8 mouse cellular contexts compared by ENCODE assay signal in the genomic region with DNA sequence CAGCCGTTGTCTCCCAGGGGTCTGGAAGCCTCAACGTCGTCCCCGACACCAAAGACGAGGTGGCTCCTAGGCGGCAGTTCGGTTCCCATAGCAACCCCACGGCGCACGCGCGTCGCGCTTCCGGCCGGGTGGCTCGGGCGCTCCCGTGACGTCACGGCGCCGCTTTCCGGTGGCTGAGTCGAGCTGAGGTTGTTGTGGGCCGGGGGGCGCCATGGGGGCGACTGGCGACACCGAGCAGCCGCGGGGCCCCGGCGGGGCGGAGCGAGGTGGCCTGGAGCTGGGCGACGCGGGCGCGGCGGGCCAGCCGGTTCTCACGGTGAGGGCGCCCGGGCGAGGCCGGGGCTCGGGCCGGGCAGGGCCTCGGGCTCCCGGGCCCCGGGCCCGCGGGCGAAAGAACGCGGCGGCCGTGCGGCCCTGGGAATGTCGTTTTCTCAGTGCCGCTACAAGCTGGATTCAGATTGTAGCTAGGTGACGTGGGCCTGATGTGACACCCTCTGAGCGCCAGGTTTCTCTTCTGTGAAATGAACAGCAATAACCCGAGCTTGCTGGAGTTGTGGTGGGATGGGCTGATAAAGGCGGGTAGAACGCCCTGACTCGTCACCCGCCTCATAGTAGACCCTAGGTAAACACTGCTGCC. TPM values are rescaled to one million over a fixed set of nuclear protein-coding genes. Genes with fewer than 3 reads are reported as not detected.
A peak's percentile ranks its signal among the peaks of the same experiment; 100 is the strongest.
DNase-seq lines count a peak whose midpoint lies in the region; ATAC-seq and TF ChIP-seq lines count a peak whose summit lies in the region.

Gene Wfdc3, minus strand, starts transcription at position 89 of the 637 bp plus-strand sequence.
Gene Dnttip1, plus strand, starts transcription at position 141 of the 637 bp plus-strand sequence.

- peak within 1 kb of the TSS; percentile 93 for H3K4me2 ChIP-seq in heart, embryonic 12.5 days
- H3K4me2 ChIP-seq in kidney, embryonic 16.5 days (replicated peaks; ENCODE audit: low read depth, low read length): peak within 1 kb of the TSS; percentile 91

- peak within 1 kb of the TSS; percentile 91 for H3K4me3 ChIP-seq in erythroblast, embryonic 14.5 days (replicated peaks)
- H3K4me3 ChIP-seq in heart, embryonic 12.5 days: peak within 1 kb of the TSS; percentile 97
- peak within 1 kb of the TSS; percentile 91 for H3K4me3 ChIP-seq in kidney, embryonic 16.5 days (ENCODE audit: low read length)
- H3K4me3 ChIP-seq in liver, adult 2 months (ENCODE audit: insufficient read depth, low read depth, low read length): peak within 1 kb of the TSS; percentile 84

- peaks cover 54% of the 10 kb centered on the region for H3K4me1 ChIP-seq in erythroblast, embryonic 14.5 days (ENCODE audit: control insufficient read depth)
- peaks cover 27% of the 10 kb centered on the region for H3K4me1 ChIP-seq in heart, embryonic 12.5 days (replicated peaks)
- peaks cover 15% of the 10 kb centered on the region for H3K4me1 ChIP-seq in kidney, embryonic 16.5 days (ENCODE audit: insufficient read depth, low read length)
- peaks cover 8% of the 10 kb centered on the region for H3K4me1 ChIP-seq in liver, adult 2 months (ENCODE audit: control insufficient read depth, insufficient read depth, low read length)

- H3K9me3 ChIP-seq in erythroblast, embryonic 14.5 days (ENCODE audit: control insufficient read depth, low read length): no peaks in the 10 kb centered on the region; the same call in 1 of the 2 replicates
- no peaks in the 10 kb centered on the region for H3K9me3 ChIP-seq in heart, embryonic 12.5 days (replicated peaks)
- no peaks in the 10 kb centered on the region for H3K9me3 ChIP-seq in kidney, embryonic 16.5 days (ENCODE audit: low read length)

- peaks cover 35% of the 10 kb centered on the region for H3K27me3 ChIP-seq in erythroblast, embryonic 14.5 days (ENCODE audit: control insufficient read depth)
- H3K27me3 ChIP-seq in heart, embryonic 12.5 days (replicated peaks): no peaks in the 10 kb centered on the region
- H3K27me3 ChIP-seq in kidney, embryonic 16.5 days (ENCODE audit: insufficient read depth, low read length): no peaks in the 10 kb centered on the region
- no peaks in the 10 kb centered on the region for H3K27me3 ChIP-seq in liver, adult 2 months (ENCODE audit: control insufficient read depth, insufficient read depth, low read length)

- DNase-seq in CD4-positive, CD25-positive, alpha-beta regulatory T cell, adult 2 months (ENCODE audit: low read depth, low spot score): peak; percentile 99
- peak; percentile 82 for DNase-seq in brain, embryonic 18.5 days (ENCODE audit: low read depth, low spot score)
- peak; percentile 64 for DNase-seq in liver, adult 2 months (ENCODE audit: extremely low read depth, low read depth, low spot score)
- peak; percentile 90 to 93 for DNase-seq in spleen, postnatal 36 days (ENCODE audit: low spot score in 2 of 2)

- ATAC-seq in heart, embryonic 12.5 days (ENCODE audit: insufficient number of reproducible peaks, low FRiP score): peak; percentile 94
- peak; percentile 88 for ATAC-seq in kidney, embryonic 16.5 days (ENCODE audit: low FRiP score, low TSS enrichment)
- ATAC-seq in monocyte, adult 5-6 weeks (replicated peaks; ENCODE audit: insufficient number of reproducible peaks, low FRiP score, low TSS enrichment, poor library complexity, severe bottlenecking): peak; percentile 76

- peaks cover 47% of the 10 kb centered on the region for H3K36me3 ChIP-seq in erythroblast, embryonic 14.5 days (ENCODE audit: control insufficient read depth)
- peaks cover 34% of the 10 kb centered on the region for H3K36me3 ChIP-seq in heart, embryonic 12.5 days
- H3K36me3 ChIP-seq in kidney, embryonic 16.5 days (ENCODE audit: insufficient read depth, low read length): peaks cover 22% of the 10 kb centered on the region; the same call in 1 of the 2 replicates
- peaks cover 6% of the 10 kb centered on the region for H3K36me3 ChIP-seq in liver, adult 2 months (ENCODE audit: control insufficient read depth, insufficient read depth, low read length)

- H3K9ac ChIP-seq in heart, embryonic 12.5 days: peak within 1 kb of the TSS; percentile 98
- H3K9ac ChIP-seq in kidney, embryonic 16.5 days (replicated peaks; ENCODE audit: low read length): peak within 1 kb of the TSS; percentile 96
- peak within 1 kb of the TSS; percentile 92 for H3K9ac ChIP-seq in liver, adult 2 months (ENCODE audit: low read depth, low read length)

- H3K27ac ChIP-seq in heart, embryonic 12.5 days (ENCODE audit: poor library complexity, severe bottlenecking): peak within 1 kb of the TSS; percentile 84
- peak within 1 kb of the TSS; percentile 74 for H3K27ac ChIP-seq in kidney, embryonic 16.5 days (ENCODE audit: low read length)
- H3K27ac ChIP-seq in liver, adult 2 months (replicated peaks; ENCODE audit: insufficient read depth, low read depth, low read length): peak within 1 kb of the TSS; percentile 18

- no peak for TF ChIP-seq POLR2A in liver, adult 2 months (IDR thresholded peaks at IDR 0.05; ENCODE audit: extremely low read depth, insufficient read depth, low read length)

- TF ChIP-seq CTCF in liver, adult 2 months (IDR thresholded peaks at IDR 0.05; ENCODE audit: low read depth, low read length): no peak

- under 1% methylated on average over 70 of the region's 70 CpGs for WGBS in heart, embryonic 12.5 days
- WGBS in kidney, embryonic 16.5 days: under 1% methylated on average over 70 of the region's 70 CpGs
- WGBS in liver, adult 2 months: 1% methylated on average over 70 of the region's 70 CpGs

- H3K79me2 ChIP-seq in liver, adult 2 months (ENCODE audit: control insufficient read depth, insufficient read depth, low read length): peaks cover 17% of the 10 kb centered on the region; the same call in 1 of the 2 replicates

RNA-seq across cellular contexts. Expression of gene Wfdc3, which starts in this region (rescaled TPM):
- 0.04 and 0.07 TPM in 2 replicates for polyA plus RNA-seq in erythroblast, embryonic 14.5 days (2012)
- 0.32 and 0.71 TPM in 2 replicates for polyA plus RNA-seq in heart, embryonic 12.5 days (2016; fragmentation: Nextera tagmentation; extraction: Ambion mirVana)
- 1.1 and 1.2 TPM in 2 replicates for polyA plus RNA-seq in kidney, embryonic 16.5 days (2015; fragmentation: Nextera tagmentation; extraction: Ambion mirVana)
- 0.09 and 0.81 TPM in 2 replicates for total RNA-seq in liver, adult 2 months (2014; rRNA removed)
- polyA plus RNA-seq in liver, adult 2 months (2012; rRNA removed): 0.07 and 0.21 TPM in 2 replicates
- not detected in 3 replicates for total RNA-seq in monocyte, adult 5-6 weeks (2017)

RNA-seq across cellular contexts. Expression of gene Dnttip1, which starts in this region (rescaled TPM):
- 16.3 and 17.4 TPM in 2 replicates for polyA plus RNA-seq in erythroblast, embryonic 14.5 days (2012)
- 62.9 and 71.0 TPM in 2 replicates for polyA plus RNA-seq in heart, embryonic 12.5 days (2016; fragmentation: Nextera tagmentation; extraction: Ambion mirVana)
- 73.3 and 74.2 TPM in 2 replicates for polyA plus RNA-seq in kidney, embryonic 16.5 days (2015; fragmentation: Nextera tagmentation; extraction: Ambion mirVana)
- total RNA-seq in liver, adult 2 months (2014; rRNA removed): 11.8 and 12.9 TPM in 2 replicates
- 11.9 and 17.6 TPM in 2 replicates for polyA plus RNA-seq in liver, adult 2 months (2012; rRNA removed)
- 18.2 to 23.6 TPM (median 20.1 TPM) in 3 replicates for total RNA-seq in monocyte, adult 5-6 weeks (2017)

Comparison
In these comparisons a context has a peak if more than half of its experiments do, and no peak if none do; other contexts are left out.
1. Peak in every context shown above with its lines: DNase-seq, ATAC-seq, H3K4me3 ChIP-seq and H3K27ac ChIP-seq.
2. H3K27ac ChIP-seq: peak in every context shown above with its lines; median percentile 84 in heart, embryonic 12.5 days; 74 in kidney, embryonic 16.5 days; 18 in liver, adult 2 months.